Mouse (Mus musculus) cortical plate, adult 2 months (tissue): ENCODE measurements around the gene Mfap1b. TPM values are rescaled to one million over a fixed set of nuclear protein-coding genes. Genes with fewer than 3 reads are reported as not detected.
A peak's percentile ranks its signal among the peaks of the same experiment; 100 is the strongest.

ENCODE experiments used
- H3K27ac ChIP-seq: fragments of 200-500 bp; 2 replicates; pipeline ENCODE4 v1.5.1; 2012; ENCODE audit warnings: low read length, control low read depth, inconsistent platforms; ENCODE audit not compliant: insufficient read depth
- H3K4me1 ChIP-seq: fragments of 200-500 bp; 2 replicates; pipeline ENCODE4 v1.6.1; 2011; ENCODE audit warnings: low read length; ENCODE audit not compliant: control insufficient read depth, insufficient read depth
- H3K4me3 ChIP-seq: fragments of 200-500 bp; 2 replicates; pipeline ENCODE4 v1.5.1; 2011; ENCODE audit warnings: mild to moderate bottlenecking, low read length, control low read depth; ENCODE audit not compliant: insufficient read depth
- CTCF ChIP-seq: fragments of 200-500 bp; IDR thresholded peaks from 2 replicates; pipeline ENCODE4 v1.5.1; 2011; ENCODE audit warnings: mild to moderate bottlenecking, control low read depth, low read length; ENCODE audit not compliant: insufficient read depth; ENCODE audit errors: extremely low read depth
- POLR2A ChIP-seq: fragments of 200-500 bp; IDR thresholded peaks from 2 replicates; pipeline ENCODE4 v1.6.1; 2011; ENCODE audit warnings: mild to moderate bottlenecking, low read length, control low read depth; ENCODE audit not compliant: insufficient read depth; ENCODE audit errors: extremely low read depth
- polyA plus RNA-seq: library from polyadenylated mRNA; depleted of rRNA; stranded (reverse); fragments of >200 nt; gene quantifications from 2 replicates; pipeline ENCODE4 v1.2.3, GENCODE M21; 2012; rRNA removed

The Mfap1b gene
- polyA plus RNA-seq, 1 experiment, result 29.0 TPM

- Histone ChIP-seq H3K27ac (no peak overlapping the region), H3K4me3 (no peak overlapping the region), H3K4me1 (no peaks in the 10 kb centered on the region)
- TF ChIP-seq POLR2A, result no peak
- TF ChIP-seq CTCF, result no peak
These were observed 48.0 kb downstream of the Mfap1b start for GRCm38 (mm10) chr2:121425890-121426289.

- Histone ChIP-seq H3K27ac (no peak overlapping the region), H3K4me1 (no peaks in the 10 kb centered on the region; the same call in 1 of the 2 replicates), H3K4me3 (no peak overlapping the region)
- TF ChIP-seq CTCF, result no peak
These were observed 50.7 kb downstream of the Mfap1b start for GRCm38 (mm10) chr2:121423166-121423565.

- no peak for TF ChIP-seq CTCF
- TF ChIP-seq POLR2A, result no peak
These were observed 55.4 kb downstream of the Mfap1b start for GRCm38 (mm10) chr2:121418476-121418875.

GRCm38 (mm10) chr2:121416356-121416755 is 57.5 kb downstream of the Mfap1b start:
- Histone ChIP-seq H3K4me1 (peaks cover 3% of the 10 kb centered on the region; the same call in 1 of the 2 replicates), H3K27ac (no peak overlapping the region), H3K4me3 (no peak overlapping the region)
- TF ChIP-seq POLR2A (no peak), CTCF (no peak)

More at GRCm38 (mm10) chr2:121418476-121418875, 55.4 kb downstream of the Mfap1b start:
- H3K4me1 ChIP-seq, result peaks cover 3% of the 10 kb centered on the region; the same call in 1 of the 2 replicates
- H3K27ac ChIP-seq, result no peak overlapping the region
- H3K4me3 ChIP-seq, result no peak overlapping the region

- Histone ChIP-seq H3K4me3 (peak overlapping the region; percentile 93; the same call in 1 of the 2 replicates), H3K27ac (no peak overlapping the region)
- no peak for TF ChIP-seq POLR2A
- no peak for TF ChIP-seq CTCF
These were observed 58.3 kb downstream of the Mfap1b start for GRCm38 (mm10) chr2:121415591-121415990.

GRCm38 (mm10) chr2:121415103-121415502 is 58.8 kb downstream of the Mfap1b start:
- Histone ChIP-seq H3K27ac (no peak overlapping the region), H3K4me1 (peaks cover 3% of the 10 kb centered on the region; the same call in 1 of the 2 replicates), H3K4me3 (peak overlapping the region; percentile 93; the same call in 1 of the 2 replicates)
- no peak for TF ChIP-seq POLR2A
- TF ChIP-seq CTCF, result no peak

More at GRCm38 (mm10) chr2:121415591-121415990, 58.3 kb downstream of the Mfap1b start:
- peaks cover 3% of the 10 kb centered on the region; the same call in 1 of the 2 replicates for H3K4me1 ChIP-seq

GRCm38 (mm10) chr2:121414139-121414685 is 59.7 kb downstream of the Mfap1b start:
- Histone ChIP-seq H3K4me1 (peaks cover 3% of the 10 kb centered on the region; the same call in 1 of the 2 replicates), H3K27ac (peak overlapping the region; percentile 98), H3K4me3 (peak overlapping the region; percentile 93)
- TF ChIP-seq CTCF, result no peak
- TF ChIP-seq POLR2A, result no peak

- TF ChIP-seq CTCF (no peak), POLR2A (peak; percentile 79)
- H3K4me3 ChIP-seq, result peak within 1 kb of the TSS; percentile 93
- peaks cover 3% of the 10 kb centered on the region; the same call in 1 of the 2 replicates for H3K4me1 ChIP-seq
- H3K27ac ChIP-seq, result peak within 1 kb of the TSS; percentile 98
These were observed 60.4 kb downstream of the Mfap1b start, which contains the start of the genes Pdia3 and Catsper2 for GRCm38 (mm10) chr2:121413387-121414042. TSS of gene Pdia3 (plus strand) at chr2:121413775. TSS of gene Catsper2 (minus strand) at chr2:121413792.

- Histone ChIP-seq H3K4me1 (peaks cover 3% of the 10 kb centered on the region; the same call in 1 of the 2 replicates), H3K27ac (peak overlapping the region; percentile 93), H3K4me3 (peak overlapping the region; percentile 93)
- TF ChIP-seq CTCF (no peak), POLR2A (no peak)
These were observed 61.0 kb downstream of the Mfap1b start for GRCm38 (mm10) chr2:121412843-121413386.

Other genes starting within 250 kb of the Mfap1b start
- gene Trp53bp1, start 202.7 kb downstream of the Mfap1b start, polyA plus RNA-seq, result 63.6 and 64.0 TPM in 2 replicates
- gene Map1a, start 184.5 kb downstream of the Mfap1b start, polyA plus RNA-seq, result 246 and 252 TPM in 2 replicates
- 95.8 and 103 TPM in 2 replicates for gene Ppip5k1, start 118.7 kb downstream of the Mfap1b start, polyA plus RNA-seq
- 306 and 309 TPM in 2 replicates for gene Ckmt1, start 116.4 kb downstream of the Mfap1b start, polyA plus RNA-seq
- 0.17 and 0.30 TPM in 2 replicates for gene Strc, start 86.9 kb downstream of the Mfap1b start, polyA plus RNA-seq
- 99.2 and 106 TPM in 2 replicates for gene Pdia3, start 60.3 kb downstream of the Mfap1b start, polyA plus RNA-seq
- 7.0 and 7.4 TPM in 2 replicates for gene Catsper2, start 60.3 kb downstream of the Mfap1b start, polyA plus RNA-seq
- 0.06 and 0.08 TPM in 2 replicates for gene Ell3, start 29.8 kb downstream of the Mfap1b start, polyA plus RNA-seq
- gene Serf2, start 24.9 kb downstream of the Mfap1b start, polyA plus RNA-seq, result 313 and 355 TPM in 2 replicates
- 26.5 and 29.9 TPM in 2 replicates for gene Hypk, start 20.8 kb downstream of the Mfap1b start, polyA plus RNA-seq
- 0.69 and 1.0 TPM in 2 replicates for gene Serinc4, start 17.3 kb downstream of the Mfap1b start, polyA plus RNA-seq
- gene Mfap1a, start 32.6 kb upstream of the Mfap1b start, polyA plus RNA-seq, result 17.2 and 17.8 TPM in 2 replicates
- 2.9 and 3.7 TPM in 2 replicates for gene Wdr76, start 32.7 kb upstream of the Mfap1b start, polyA plus RNA-seq